Mouse (Mus musculus) liver, embryonic 15.5 days (tissue): ENCODE results near the gene Utrn. TPM values are rescaled to one million over a fixed set of nuclear protein-coding genes. Genes with fewer than 3 reads are reported as not detected.

ENCODE experiments used
- ATAC-seq: fragments of 200-750 bp; cut with Nextera tagmentation; 2 replicates; pipeline ENCODE4 v1.8.0; 2017; ENCODE audit warnings: moderate number of reproducible peaks, mild to moderate bottlenecking, moderate library complexity; ENCODE audit not compliant: insufficient read depth
- H3K27ac ChIP-seq: fragments of 300-500 bp; sonication (generic); replicated peaks from 2 replicates; pipeline ENCODE4 v1.5.1; 2015; ENCODE audit warnings: mild to moderate bottlenecking, inconsistent platforms
- H3K27me3 ChIP-seq: fragments of 300-500 bp; sonication (generic); 2 replicates; pipeline ENCODE4 v1.6.1; 2015; ENCODE audit warnings: mild to moderate bottlenecking, inconsistent platforms
- H3K36me3 ChIP-seq: fragments of 300-500 bp; sonication (generic); replicated peaks from 2 replicates; pipeline ENCODE4 v1.6.1; 2015; ENCODE audit warnings: moderate library complexity, mild to moderate bottlenecking, inconsistent platforms
- H3K4me1 ChIP-seq: fragments of 300-500 bp; sonication (generic); replicated peaks from 2 replicates; pipeline ENCODE4 v1.6.1; 2015; ENCODE audit warnings: inconsistent platforms
- H3K4me2 ChIP-seq: fragments of 300-500 bp; sonication (generic); 2 replicates; pipeline ENCODE4 v1.6.1; 2015; ENCODE audit warnings: moderate library complexity, mild to moderate bottlenecking, inconsistent platforms
- H3K4me3 ChIP-seq: fragments of 300-500 bp; sonication (generic); replicated peaks from 2 replicates; pipeline ENCODE4 v1.5.1; 2015; ENCODE audit warnings: mild to moderate bottlenecking, inconsistent platforms
- H3K9ac ChIP-seq: fragments of 300-500 bp; sonication (generic); 2 replicates; pipeline ENCODE4 v1.6.1; 2015; ENCODE audit warnings: moderate library complexity, mild to moderate bottlenecking, inconsistent platforms
- H3K9me3 ChIP-seq: fragments of 300-500 bp; sonication (generic); replicated peaks from 2 replicates; pipeline ENCODE4 v1.6.1; 2016; ENCODE audit warnings: inconsistent platforms
- WGBS: fragments of 180-500 bp; shearing (Covaris S2); methylation state at CpG from one replicate; pipeline ENCODE4 v1.1.7; 2015; ENCODE audit warnings: mixed read lengths; ENCODE audit not compliant: insufficient replicate concordance; 5-methylcytosine and 5-hydroxymethylcytosine counted together
- polyA plus RNA-seq: library from polyadenylated mRNA; unstranded; fragments of >200 nt; fragmentation: Nextera tagmentation; extraction: Ambion mirVana; gene quantifications from 2 replicates; pipeline ENCODE4 v1.2.1, GENCODE M21; 2015

Gene Utrn
- polyA plus RNA-seq, 1 experiment from 2014 or later = 8.2 TPM

DNA sequence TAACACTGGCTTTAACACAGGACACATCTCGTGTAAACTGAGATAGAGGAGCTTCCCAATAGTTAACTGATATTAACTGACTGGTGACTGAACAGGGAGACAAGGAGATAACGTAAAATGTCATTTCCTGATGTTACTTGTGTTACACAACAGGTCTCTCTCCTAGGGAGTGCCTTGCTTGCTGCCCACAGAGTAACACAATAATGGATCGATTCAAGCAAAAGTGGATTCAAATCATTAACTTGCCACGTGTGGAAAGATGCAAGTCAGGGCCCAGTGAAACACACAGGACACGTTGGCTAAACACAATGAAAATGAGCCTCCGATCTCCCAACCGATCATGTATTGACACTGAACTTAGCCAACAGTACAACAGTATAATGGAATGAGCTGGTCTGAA is 281.1 kb downstream of the Utrn start:
- Histone ChIP-seq H3K27ac (no peak overlapping the region), H3K9me3 (no peaks in the 10 kb centered on the region), H3K4me3 (no peak overlapping the region), H3K4me1 (no peaks in the 10 kb centered on the region), H3K4me2 (no peak overlapping the region), H3K36me3 (no peaks in the 10 kb centered on the region), H3K9ac (no peak overlapping the region), H3K27me3 (no peaks in the 10 kb centered on the region)
- no peak for ATAC-seq
- 49% methylated on average over 7 of the region's 7 CpGs for WGBS

DNA sequence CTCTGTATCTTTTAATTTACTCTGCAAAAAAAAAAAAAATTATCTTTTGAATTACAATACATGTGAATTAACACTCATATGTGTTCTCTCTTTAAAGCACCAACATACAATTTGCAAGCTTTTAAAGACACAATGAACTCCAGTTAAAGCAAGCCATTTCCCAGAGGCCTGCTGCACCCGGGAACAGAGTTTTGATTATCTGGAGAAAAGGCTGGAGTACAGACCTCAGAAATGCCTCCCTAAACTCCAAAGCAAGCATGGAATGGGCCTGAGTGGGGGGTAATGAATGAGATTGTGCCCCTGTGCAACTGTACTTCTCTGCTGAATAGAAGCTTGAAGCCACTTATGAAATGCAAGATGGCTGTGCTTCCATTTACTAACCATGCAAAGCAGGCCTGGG is 281.8 kb downstream of the Utrn start:
- 65% methylated on average over 1 of the region's 1 CpGs for WGBS
- Histone ChIP-seq H3K9me3 (no peaks in the 10 kb centered on the region), H3K27ac (no peak overlapping the region), H3K4me1 (no peaks in the 10 kb centered on the region), H3K4me2 (no peak overlapping the region), H3K9ac (no peak overlapping the region), H3K4me3 (no peak overlapping the region), H3K27me3 (no peaks in the 10 kb centered on the region), H3K36me3 (no peaks in the 10 kb centered on the region)
- ATAC-seq = no peak

DNA sequence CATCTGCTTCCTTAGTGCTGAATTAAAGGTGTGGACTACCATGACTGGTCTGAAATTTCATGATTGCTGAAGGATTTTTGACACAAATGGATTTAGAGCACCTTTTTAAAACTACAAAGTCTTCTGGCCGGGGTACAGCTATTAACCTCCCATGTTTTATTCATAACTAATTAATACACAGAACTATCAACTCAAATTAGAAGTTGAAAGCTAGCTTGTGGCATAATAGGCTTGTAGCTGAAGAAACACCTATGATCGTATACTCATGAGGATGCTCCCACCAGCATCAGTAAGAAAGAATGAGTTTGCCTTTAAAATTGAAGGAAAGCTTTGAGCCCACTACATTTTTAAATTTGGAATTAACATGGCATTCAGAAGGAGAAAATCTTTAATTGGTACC is 282.3 kb downstream of the Utrn start:
- Histone ChIP-seq H3K4me3 (no peak overlapping the region), H3K27ac (no peak overlapping the region), H3K27me3 (no peaks in the 10 kb centered on the region), H3K9ac (no peak overlapping the region), H3K9me3 (no peaks in the 10 kb centered on the region), H3K4me1 (no peaks in the 10 kb centered on the region), H3K4me2 (no peak overlapping the region), H3K36me3 (no peaks in the 10 kb centered on the region)
- 79% methylated on average over 2 of the region's 2 CpGs for WGBS
- ATAC-seq = no peak

DNA sequence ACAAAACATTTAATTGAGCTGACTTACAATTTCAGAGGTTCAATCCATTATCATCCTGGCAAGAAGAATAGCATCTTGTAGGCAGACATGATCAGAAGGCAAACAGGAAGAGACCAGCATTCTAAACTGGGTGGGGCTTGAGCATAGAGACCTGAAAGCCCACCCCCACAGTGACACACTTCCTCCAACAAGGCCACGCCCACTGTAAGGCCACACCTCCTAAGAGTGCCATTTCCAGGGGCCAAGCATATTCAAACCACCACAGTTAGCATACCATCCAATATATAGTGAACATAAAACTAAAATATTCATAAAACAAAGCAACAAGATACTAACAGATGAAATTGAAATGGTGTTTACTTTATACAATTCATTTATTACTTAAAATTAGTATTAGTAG is 283.0 kb downstream of the Utrn start:
- ATAC-seq = no peak
- Histone ChIP-seq H3K27me3 (no peaks in the 10 kb centered on the region), H3K36me3 (no peaks in the 10 kb centered on the region), H3K4me3 (no peak overlapping the region), H3K27ac (no peak overlapping the region), H3K9ac (no peak overlapping the region), H3K4me1 (no peaks in the 10 kb centered on the region), H3K4me2 (no peak overlapping the region), H3K9me3 (no peaks in the 10 kb centered on the region)
- 68% methylated on average over 1 of the region's 1 CpGs for WGBS

DNA sequence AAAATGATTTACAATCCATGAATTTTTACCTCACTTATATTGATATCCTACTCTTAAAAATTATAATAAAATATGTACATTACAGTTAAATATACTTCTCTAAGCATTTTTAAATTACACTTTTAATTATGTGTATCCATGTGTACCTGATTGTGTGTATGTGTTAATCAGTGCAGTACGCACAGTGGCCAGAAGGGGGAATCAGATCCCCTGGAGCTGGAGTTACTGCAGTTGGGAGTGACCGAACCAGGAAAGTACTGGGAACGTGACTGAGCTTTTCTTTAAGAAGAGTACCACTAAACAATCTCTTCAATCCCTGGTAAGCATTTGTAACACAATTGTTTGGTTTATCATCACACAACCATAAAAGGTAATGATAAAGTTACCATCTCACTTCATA is 285.7 kb downstream of the Utrn start:
- Histone ChIP-seq H3K9me3 (no peaks in the 10 kb centered on the region), H3K27ac (no peak overlapping the region), H3K4me2 (no peak overlapping the region), H3K27me3 (no peaks in the 10 kb centered on the region), H3K36me3 (no peaks in the 10 kb centered on the region), H3K4me1 (no peaks in the 10 kb centered on the region), H3K9ac (no peak overlapping the region), H3K4me3 (no peak overlapping the region)
- no peak for ATAC-seq
- WGBS = 77% methylated on average over 3 of the region's 3 CpGs

DNA sequence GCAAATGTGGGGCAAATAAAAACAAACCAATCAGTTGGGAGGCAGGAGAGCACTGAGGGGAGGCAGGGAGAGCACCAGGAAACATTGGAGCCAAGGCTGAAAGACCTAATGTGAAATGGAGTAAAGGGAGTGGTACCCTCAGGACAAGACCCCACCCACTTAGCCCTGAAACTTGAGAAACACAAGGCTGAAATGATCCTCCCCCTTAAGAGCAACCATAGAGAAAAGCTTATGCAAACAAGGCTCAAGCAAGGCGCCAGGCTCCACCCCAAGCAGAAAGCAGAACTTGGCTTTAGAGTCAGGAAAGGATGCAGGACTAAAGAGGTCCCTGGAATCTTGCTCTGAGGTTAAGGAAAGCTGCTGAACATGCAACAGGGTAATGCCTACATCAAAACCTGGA is 290.1 kb downstream of the Utrn start:
- no peaks in the 10 kb centered on the region for H3K9me3 ChIP-seq
- WGBS = 13% methylated on average over 1 of the region's 1 CpGs
- no peak overlapping the region for H3K4me3 ChIP-seq
- no peak overlapping the region for H3K9ac ChIP-seq
- H3K36me3 ChIP-seq = no peaks in the 10 kb centered on the region
- no peaks in the 10 kb centered on the region for H3K27me3 ChIP-seq
- no peak for ATAC-seq
- H3K4me1 ChIP-seq = no peaks in the 10 kb centered on the region; the same call in 1 of the 2 replicates
- H3K27ac ChIP-seq = no peak overlapping the region
- no peak overlapping the region for H3K4me2 ChIP-seq

DNA sequence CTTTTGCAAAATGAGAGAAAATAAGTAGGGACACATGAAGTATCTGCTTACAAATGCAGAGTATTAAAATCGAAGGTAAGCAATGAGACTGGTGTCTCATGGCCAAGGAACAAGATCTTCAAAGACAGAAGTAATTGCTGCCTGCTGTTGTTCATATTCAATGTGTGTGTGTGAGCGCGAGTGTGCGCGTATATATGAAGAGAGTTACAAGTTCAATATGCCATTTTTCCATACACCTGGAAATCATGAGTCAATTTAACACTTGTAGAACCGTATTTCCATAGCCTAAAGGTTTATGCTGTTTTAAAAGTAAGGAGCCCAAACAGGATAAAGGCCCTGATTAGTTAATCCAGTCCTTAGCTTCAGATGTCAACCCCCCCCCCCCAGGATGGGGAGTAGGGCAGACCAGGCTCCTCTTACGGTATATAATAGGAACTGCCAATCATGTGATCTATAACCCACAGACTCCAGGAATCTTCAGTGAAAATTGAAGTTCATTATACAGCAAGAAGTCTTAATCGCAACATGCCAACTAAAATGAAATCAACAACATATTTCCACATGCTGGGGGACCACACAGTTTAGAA is 293.2 kb downstream of the Utrn start:
- Histone ChIP-seq H3K4me1 (no peaks in the 10 kb centered on the region; the same call in 1 of the 2 replicates), H3K4me2 (no peak overlapping the region), H3K27ac (no peak overlapping the region), H3K9me3 (no peaks in the 10 kb centered on the region), H3K27me3 (no peaks in the 10 kb centered on the region), H3K36me3 (no peaks in the 10 kb centered on the region), H3K9ac (no peak overlapping the region), H3K4me3 (no peak overlapping the region)
- WGBS = 76% methylated on average over 8 of the region's 8 CpGs
- ATAC-seq = no peak

DNA sequence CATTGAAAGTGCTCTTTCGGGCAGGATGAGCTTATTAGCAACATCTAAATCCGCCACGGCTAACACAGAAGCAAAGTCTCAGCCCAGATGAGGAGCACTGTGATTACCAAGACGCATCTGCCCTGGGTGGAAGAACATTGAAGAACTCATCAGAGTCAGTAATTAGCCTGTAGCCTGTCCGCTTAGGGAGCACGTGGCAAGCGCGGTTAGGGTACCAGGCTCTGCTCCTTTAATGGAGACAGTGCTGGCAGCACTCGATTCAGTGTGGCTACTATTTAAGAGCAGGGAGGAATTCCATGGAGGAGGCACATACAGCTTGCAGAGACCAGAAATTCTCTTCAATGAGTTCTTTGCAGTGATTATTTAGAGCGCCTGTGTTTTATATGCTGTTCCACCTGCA is 294.4 kb downstream of the Utrn start:
- Histone ChIP-seq H3K9ac (no peak overlapping the region), H3K36me3 (no peaks in the 10 kb centered on the region), H3K27ac (no peak overlapping the region), H3K4me3 (no peak overlapping the region), H3K9me3 (no peaks in the 10 kb centered on the region), H3K4me1 (no peaks in the 10 kb centered on the region; the same call in 1 of the 2 replicates), H3K27me3 (no peaks in the 10 kb centered on the region), H3K4me2 (no peak overlapping the region)
- ATAC-seq = no peak
- 69% methylated on average over 10 of the region's 10 CpGs for WGBS

DNA sequence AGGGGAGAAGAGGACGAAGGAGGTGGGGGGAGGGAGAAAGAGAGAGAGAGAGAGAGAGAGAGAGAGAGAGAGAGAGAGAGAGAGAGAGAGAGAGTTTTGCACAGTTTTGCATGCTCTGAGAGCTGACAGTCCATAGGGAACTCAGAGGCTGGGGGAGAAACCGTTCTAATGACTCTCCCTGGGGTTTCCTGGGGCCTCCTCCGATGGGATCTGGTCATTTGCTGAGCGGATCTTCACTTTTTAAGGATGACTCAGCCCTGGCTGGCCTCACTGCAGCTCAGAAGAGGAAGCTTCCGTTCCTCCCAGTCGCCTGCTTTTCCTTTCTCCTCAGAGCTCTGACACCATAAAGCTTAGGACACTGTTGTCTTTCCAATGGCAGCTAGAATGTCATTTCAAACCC is 295.6 kb downstream of the Utrn start:
- peak; percentile 44; the same call in 1 of the 2 replicates for ATAC-seq
- Histone ChIP-seq H3K27ac (no peak overlapping the region), H3K9ac (no peak overlapping the region), H3K4me2 (peak overlapping the region; percentile 41), H3K9me3 (no peaks in the 10 kb centered on the region), H3K4me1 (no peaks in the 10 kb centered on the region; the same call in 1 of the 2 replicates), H3K4me3 (no peak overlapping the region), H3K36me3 (no peaks in the 10 kb centered on the region), H3K27me3 (no peaks in the 10 kb centered on the region)
- WGBS = 3% methylated on average over 6 of the region's 6 CpGs

DNA sequence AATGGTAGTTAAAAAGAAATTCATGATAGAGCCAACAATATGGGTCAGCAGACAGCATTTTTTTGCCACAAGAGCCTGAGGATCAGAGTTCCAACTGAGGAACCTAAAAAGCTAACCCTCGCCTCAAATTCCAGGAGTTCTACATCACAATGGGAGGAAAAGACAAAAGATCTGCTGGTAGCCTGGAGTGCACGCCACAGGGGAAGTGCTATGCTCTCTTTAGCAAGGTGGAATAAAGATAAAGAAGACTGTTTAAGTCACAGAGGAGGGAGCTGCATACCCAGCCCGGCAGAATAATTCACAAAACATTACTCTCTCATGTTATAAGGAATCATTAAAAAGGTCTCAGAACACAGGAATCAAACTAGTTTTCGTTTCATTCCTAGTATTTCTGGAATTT is 296.4 kb downstream of the Utrn start:
- no peak overlapping the region for H3K4me2 ChIP-seq
- H3K4me3 ChIP-seq = no peak overlapping the region
- H3K27ac ChIP-seq = no peak overlapping the region
- no peaks in the 10 kb centered on the region for H3K9me3 ChIP-seq
- no peaks in the 10 kb centered on the region for H3K27me3 ChIP-seq
- ATAC-seq = no peak
- WGBS = 13% methylated on average over 4 of the region's 4 CpGs
- no peaks in the 10 kb centered on the region for H3K36me3 ChIP-seq
- no peaks in the 10 kb centered on the region; the same call in 1 of the 2 replicates for H3K4me1 ChIP-seq
- no peak overlapping the region for H3K9ac ChIP-seq

DNA sequence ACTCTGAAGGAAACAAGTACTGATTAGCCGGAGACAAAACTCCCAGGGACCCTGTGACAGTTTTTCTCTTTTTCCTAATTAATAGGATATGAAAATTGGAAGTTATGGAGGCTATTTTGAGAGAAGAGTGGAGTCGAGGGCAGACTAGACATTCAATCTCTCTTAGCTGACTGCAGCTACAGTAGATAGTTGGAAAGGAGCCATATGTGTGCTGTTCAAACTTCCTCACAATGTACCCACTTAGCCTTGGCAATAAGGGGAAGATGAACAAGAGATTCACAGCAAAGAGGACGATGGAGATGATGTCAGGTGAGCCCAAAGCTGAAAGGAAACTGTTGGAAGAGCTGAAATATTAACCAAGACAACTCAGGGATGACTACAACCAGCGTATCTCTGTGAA is 304.7 kb downstream of the Utrn start:
- Histone ChIP-seq H3K27me3 (no peaks in the 10 kb centered on the region), H3K27ac (no peak overlapping the region), H3K4me1 (no peaks in the 10 kb centered on the region), H3K9ac (no peak overlapping the region), H3K36me3 (no peaks in the 10 kb centered on the region), H3K4me2 (no peak overlapping the region), H3K4me3 (no peak overlapping the region), H3K9me3 (no peaks in the 10 kb centered on the region)
- ATAC-seq = no peak
- WGBS = 37% methylated on average over 4 of the region's 4 CpGs

DNA sequence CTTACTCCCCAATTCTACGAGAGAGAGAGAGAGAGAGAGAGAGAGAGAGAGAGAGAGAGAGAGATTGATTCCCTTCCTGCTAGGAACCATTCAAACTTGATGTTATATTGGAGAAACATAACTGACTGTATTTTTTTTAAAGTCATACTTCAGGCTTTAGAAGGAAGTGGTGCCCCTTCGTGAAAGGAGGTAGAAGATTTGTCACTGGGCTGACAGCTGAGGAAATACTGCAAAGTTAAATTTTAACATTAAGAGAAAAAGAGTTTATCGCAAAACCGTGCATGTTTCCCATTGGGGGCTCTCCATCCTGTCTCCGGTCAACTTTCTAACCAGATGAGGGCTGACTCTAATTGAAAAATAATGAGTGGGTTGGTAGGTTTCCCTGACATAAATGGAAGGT is 310.4 kb downstream of the Utrn start:
- 19% methylated on average over 5 of the region's 5 CpGs for WGBS

More for the DNA sequence above, 310.4 kb downstream of the Utrn start:
- no peak overlapping the region for H3K9ac ChIP-seq
- H3K4me2 ChIP-seq = no peak overlapping the region
- no peaks in the 10 kb centered on the region for H3K36me3 ChIP-seq
- no peaks in the 10 kb centered on the region for H3K9me3 ChIP-seq
- H3K4me3 ChIP-seq = no peak overlapping the region
- no peaks in the 10 kb centered on the region for H3K27me3 ChIP-seq
- H3K27ac ChIP-seq = no peak overlapping the region
- ATAC-seq = no peak
- H3K4me1 ChIP-seq = no peaks in the 10 kb centered on the region
